Mouse (Mus musculus): ENCODE data around the gene Ptch2. TPM values are rescaled to one million over a fixed set of nuclear protein-coding genes. Genes with fewer than 3 reads are reported as not detected.
A peak's percentile ranks its signal among the peaks of the same experiment; 100 is the strongest.

Gene Ptch2
- total RNA-seq, 4 experiments from 2014 or later = 1.7 to 3.4 (median 2.2) TPM

DNA sequence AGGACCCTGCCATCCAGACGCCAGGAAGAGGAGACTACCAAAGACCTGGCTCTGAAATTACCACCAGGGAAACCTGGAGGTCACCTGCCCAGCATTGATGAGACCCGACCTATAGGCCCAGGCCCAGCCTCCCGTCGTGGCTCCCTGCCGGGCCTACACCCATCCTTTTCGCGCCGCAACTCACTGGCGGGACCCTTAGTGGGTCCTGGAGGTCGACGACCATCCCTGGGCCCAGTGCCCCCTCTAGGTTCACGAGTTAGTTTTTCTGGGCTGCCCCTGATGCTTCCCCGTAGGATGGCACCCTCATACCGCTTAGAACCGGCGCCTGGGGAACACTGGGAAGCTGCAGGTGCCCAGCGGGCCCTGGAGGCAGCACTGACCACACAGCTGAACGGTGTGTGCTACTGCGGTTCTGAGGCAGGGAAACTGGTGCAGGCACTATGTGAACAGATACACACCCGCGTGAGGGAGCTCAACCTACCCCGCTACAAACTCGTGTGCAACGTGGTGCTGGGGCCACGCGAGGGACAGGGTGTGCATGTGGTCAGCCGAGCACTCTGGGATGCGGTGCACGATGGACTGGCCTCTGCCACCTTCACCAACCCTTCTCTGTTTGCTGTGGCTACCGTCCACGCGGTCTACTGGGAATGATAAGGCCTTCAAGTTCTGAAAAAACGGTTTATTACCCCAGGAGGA is 32.3 kb downstream of the Ptch2 start:
- DNase-seq (ENCODE audit: low spot score in 2 of 2) = no peak

DNA sequence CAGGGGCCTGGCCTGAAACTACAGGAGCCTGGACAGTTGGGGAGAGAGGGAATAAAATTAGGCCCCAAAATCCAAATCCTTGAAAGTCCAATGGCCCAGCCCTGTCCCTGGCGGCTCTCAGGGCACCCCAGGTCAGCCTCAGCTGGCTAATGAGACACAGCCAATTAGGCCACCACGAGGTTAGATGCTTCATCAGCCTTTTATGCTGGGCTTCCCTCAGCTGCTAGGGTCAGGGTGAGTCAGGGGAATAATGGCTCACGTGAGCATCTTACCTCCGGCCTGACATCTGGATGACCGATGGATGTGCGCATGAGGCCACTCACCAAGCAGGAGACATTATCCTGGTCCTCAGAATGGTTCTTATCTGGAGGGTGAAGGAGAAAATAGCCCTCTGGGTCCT is 34.9 kb downstream of the Ptch2 start:
- no peak for DNase-seq (ENCODE audit: low spot score in 2 of 2)

DNA sequence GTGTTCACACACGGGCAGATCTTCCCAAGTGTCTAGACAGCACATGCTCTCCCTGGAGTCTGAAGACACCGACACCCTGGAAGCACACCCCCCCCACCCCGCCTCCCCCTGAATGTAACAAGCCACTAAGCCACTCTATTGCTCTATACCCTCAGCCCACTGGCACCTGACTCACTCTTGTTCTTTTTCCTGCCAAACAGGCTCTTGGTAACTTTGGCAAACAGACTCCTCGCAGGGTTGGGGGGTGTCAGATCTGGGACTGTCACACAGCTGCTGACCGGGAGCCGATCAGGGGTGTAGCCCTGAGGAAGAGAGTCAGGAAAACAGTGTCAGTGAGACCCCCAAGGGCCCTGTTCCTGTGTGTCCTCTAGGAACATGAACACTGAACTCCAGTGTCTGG is 35.3 kb downstream of the Ptch2 start:
- no peak for DNase-seq (ENCODE audit: low spot score in 2 of 2)

DNA sequence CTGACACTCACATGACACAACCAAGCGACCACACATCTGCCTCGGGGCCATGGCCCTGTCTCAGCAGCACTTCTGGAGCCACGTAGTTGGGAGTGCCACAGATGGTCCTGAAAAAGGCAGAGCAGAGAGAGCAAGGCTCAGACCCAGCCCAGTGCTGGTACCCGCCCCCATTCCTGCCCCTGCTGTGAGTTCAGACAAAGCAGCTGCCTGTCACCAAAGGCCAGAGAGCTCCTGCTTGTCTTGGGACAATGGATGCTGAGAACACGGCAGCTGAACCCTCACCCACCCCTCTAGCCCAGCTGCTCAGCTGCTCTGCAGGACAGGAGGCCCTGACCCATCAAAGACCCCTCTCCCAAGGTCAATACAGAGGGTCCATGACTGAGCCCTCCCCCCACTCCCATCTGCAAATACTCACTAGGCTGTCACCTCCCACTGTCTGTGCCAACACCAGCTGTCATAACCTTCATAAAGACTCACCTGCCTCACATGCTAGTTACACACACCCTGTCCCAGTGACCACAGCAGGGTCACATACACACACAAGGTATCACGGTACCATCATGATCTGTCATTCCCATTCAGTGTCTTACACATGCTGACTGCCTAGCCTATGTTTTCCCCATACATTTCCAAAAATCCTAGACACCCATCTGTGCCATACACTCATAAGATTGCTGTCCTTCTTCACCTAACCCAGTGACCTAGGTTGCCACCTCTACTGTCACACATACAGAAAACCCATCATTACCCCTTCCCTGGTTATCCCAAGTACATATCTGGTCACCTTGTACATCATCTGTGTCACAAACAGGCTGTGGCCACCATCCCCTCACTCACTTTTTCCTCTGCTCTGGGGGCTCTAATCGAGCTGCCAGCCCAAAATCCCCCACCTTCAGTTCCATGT is 36.3 kb downstream of the Ptch2 start:
- DNase-seq (ENCODE audit: low spot score in 2 of 2) = no peak

DNA sequence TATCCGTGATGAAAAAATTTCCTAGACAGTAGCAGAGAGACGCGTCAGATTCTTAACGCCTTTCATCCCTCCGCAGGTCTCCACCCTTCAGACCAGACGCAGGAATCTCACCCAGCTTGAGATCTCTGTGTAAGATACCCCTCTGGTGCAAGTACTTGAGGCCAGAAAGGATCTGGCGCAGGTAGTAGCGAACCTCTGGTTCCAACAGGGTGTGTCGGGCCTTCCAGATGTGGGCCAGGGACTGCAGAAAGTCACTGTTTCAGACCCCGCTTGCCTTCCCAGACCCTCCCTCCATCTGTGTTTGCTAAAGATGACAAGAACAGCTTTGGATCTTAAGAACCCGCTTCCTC is 36.9 kb downstream of the Ptch2 start:
- DNase-seq (ENCODE audit: low spot score in 2 of 2) = no peak

DNA sequence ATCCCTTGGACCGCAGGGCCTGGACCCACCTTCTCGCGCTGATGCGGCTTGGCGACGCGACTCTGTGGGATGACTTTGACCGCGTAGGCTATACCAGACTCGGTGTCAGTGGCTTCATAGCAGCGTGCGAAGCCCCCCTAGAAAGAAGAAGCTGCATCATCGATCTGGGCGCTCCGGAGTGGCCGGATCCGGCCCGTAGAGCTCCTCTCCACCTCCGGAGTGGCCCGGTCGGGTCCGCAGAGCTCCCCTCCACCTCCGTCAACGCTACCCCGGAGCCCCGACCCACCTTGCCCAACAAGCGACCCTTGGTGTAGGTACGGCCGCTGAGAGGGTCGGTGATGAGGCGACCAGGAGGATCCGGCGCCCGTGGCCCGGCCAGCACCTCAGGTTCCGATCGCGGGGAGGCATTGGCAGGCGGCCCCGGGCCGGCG is 37.5 kb downstream of the Ptch2 start:
- no peak for DNase-seq (ENCODE audit: low spot score in 2 of 2)

DNA sequence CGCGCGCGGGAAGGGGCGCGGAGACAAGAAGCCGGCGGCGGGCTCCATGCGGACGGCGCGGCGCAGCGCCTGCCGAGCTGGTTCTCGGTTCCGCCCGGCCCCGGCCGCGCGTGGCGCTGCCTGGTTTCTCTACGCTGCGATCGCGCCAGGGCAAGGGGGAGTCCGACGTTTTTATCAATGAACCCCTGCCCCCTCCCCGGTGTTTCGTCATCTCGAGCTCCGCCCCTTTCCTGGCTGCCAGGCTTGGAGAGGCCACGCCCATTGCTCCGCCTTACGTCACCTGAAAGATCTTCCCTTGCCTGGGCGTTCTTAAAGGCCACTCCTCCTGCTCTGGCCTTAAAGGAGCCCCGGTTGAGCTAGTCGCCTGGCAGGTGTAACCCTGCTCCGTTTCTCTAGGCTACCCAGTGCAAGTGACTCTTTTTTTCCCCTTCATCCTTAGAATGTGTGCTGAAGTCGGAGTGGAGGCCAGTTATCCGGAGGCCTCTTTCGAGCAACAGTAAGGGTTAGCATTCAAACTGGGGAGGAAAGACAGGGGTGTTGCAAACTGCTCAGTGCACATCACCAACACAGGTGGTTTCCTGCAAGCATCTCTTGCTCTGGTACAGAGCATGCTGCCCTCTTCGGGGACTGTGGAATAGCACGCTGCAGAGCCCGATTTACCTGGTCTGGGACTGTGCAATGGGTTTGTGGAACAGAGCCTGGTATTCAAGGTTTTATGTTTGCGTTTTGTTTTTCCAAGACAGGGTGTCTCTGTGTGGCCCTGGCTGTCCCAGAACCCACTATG is 38.1 kb downstream of the Ptch2 start, which contains the start of gene Plk3:
Gene Plk3 (minus strand): TSS at position 147 of the 784 bp plus-strand sequence.
- peak; percentile 97 for DNase-seq (ENCODE audit: low spot score in 2 of 2)

DNA sequence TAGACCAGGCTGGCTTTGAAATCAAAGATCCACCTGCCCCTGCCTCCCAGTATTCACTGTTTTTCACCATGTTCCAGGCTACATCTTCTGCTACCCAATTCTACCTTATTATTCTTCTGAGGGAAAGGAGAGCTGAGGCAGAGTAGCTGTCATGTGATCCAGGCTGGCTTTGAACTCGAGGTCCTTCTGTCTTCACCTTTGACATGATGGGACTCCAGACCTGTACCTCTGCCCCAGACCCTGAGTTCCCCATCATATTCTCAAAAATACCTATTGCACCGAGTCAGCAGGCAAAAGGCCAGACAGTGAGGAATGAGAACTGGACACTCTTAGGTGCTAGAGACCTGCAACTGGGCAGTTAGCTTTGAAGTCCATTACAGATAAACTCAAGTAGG is 38.7 kb downstream of the Ptch2 start:
- DNase-seq (ENCODE audit: low spot score in 2 of 2) = no peak

DNA sequence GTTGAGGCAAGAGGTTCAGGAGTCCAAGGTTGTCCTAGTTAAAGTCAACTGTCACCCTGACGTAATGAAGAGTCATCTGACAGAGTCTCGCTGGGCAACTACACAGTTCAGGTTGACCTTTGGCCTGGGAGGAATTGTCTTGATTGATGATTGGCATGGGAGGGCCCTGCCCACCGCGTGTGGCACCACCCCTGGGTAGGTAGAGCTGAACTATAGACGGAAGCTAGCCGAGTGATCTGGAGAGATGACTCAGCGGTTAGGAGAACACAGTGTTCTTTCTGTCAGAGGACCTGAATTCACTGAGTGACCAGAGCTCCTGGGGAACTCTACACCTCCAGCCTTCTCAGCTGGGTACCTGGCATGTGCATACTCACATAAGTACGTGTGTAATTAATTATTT is 40.2 kb downstream of the Ptch2 start:
- DNase-seq (ENCODE audit: low spot score in 2 of 2) = no peak

DNA sequence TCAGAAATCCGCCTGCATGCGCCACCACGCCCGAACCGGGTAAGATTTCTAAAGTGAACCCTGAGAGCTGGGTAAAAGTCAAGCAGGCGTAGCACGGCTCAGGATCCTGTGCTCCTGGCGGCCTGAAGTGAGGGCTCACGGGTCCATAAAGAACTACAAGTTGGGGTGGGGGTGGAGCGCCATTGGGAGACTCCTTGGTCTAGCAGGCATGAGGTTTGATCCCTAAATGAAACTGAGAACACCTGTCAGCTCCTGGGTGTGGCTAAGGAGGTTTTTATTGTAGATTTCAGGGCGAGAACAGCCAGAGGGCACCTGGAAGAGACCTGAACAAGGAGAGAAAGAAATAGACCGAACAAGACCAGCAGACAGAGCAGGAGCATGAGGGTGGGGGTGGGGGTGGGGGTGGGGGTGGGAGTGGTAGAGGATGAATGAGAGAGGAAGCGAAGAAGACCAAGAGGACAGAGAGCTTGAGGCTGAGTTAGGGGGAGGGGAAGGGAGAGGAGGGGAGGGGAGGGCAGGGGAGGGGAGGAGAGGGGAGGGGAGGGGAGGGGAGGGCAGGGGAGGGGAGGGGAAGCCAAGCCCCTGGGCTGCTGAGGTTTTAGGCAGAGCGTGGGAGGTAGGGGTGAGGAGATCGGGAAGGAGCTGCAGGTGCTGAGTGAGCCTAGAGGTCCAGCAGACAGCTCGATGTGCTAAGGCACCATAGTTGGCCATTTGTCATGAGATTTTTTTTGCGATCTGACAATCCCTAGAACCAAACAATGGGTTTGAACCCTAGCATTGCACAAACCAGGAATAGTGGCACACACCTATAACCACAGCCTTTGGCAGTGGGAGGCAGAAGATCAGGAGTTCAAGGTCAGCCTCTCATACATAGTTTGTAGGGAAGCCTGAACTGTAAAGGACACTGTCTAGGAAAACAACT is 42.7 kb downstream of the Ptch2 start:
- DNase-seq (ENCODE audit: low spot score in 2 of 2) = no peak

DNA sequence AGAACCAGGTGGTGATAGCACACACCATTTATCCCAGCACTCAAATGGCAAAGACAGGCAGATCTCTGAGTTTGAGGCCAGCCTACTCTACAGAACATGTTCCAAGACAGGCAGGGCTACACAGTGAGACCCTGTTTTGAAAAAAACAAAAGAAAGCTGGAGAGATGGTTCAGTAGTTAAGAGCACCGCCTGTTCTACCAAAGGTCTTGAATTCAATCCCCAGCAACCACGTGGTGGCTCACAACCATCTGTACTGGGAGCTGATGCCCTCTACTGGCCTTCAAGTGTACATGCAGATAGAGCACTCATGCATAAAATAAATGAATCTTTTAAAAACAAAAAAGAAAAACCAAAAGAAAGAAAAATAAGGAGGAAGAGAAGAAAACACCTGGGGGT is 43.3 kb downstream of the Ptch2 start:
- no peak for DNase-seq (ENCODE audit: low spot score in 2 of 2)

DNA sequence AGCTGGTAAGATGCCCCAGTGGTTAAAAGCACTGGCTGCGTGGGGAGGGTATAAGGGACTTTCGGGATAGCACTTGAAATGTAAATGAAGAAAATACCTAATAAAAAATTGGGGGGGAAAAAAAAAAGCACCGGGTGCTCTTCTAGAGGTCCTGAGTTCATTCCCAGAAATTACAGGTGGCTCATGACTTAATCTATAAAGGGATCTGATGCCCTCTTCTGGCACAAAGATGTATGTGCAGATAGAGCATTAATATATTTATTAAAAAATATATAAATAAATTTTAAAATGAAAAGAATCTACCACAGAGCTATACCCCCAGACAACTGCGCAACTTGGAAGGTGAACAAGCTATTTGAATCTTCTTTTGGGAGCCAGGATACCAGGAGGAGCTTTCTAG is 44.7 kb downstream of the Ptch2 start:
- DNase-seq (ENCODE audit: low spot score in 2 of 2) = no peak

DNA sequence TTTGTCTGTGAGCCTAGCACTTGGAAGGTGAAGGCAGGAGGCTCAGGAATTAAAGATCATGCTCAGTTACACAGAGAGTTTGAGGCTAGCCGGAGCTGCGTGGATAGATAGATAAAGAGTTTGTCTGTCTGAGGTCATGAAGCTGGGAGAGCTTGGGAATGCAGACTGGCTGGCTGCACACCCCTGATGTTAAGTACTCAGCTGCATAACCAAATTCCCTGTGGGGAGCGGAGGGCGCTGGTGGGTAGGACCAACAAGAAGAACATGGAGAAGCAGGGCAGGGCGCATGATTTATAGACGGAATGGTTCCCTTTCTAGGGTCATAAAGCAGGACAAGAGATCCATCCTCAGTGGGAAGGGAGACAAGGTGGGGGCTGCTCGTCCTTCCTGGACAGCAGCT is 47.1 kb downstream of the Ptch2 start:
- no peak for DNase-seq (ENCODE audit: low spot score in 2 of 2)

DNA sequence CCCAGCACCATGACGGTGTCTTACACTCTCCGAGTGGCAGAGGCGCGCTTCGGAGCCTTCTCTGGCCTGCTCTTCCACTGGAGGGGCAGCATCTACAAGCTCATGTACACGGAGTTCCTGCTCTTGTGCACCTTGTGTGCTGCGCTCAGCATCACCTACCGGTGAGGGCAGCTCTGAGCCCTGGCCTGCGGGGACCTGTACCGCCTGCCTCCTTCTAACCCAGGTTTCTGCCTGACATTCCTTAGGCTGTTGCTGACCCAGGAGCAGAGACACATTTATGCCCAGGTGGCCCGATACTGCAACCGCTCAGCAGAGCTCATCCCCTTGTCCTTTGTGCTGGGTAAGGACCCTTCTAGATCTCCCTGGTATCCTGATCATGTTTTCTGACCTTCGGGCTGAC is 49.4 kb downstream of the Ptch2 start:
- no peak for DNase-seq (ENCODE audit: low spot score in 2 of 2)

DNA sequence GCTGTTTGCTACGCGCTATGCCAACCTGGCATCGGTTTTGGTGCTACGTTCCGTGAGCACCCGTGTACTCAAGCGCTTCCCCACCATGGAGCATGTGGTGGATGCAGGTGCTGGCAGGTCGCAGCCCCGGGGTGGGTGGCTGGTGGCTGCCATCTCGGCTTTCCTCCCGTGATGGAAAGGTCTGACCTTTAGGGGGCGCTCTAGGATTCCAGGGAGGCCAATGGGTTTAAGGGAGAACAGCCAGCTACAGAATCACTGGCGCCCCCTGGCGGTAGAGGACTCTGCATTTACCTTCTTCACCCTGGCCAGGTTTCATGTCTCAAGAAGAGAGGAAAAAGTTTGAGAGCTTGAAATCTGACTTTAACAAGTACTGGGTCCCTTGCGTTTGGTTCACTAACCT is 50.3 kb downstream of the Ptch2 start:
- peak; percentile 70 to 83 for DNase-seq (ENCODE audit: low spot score in 2 of 2)

DNA sequence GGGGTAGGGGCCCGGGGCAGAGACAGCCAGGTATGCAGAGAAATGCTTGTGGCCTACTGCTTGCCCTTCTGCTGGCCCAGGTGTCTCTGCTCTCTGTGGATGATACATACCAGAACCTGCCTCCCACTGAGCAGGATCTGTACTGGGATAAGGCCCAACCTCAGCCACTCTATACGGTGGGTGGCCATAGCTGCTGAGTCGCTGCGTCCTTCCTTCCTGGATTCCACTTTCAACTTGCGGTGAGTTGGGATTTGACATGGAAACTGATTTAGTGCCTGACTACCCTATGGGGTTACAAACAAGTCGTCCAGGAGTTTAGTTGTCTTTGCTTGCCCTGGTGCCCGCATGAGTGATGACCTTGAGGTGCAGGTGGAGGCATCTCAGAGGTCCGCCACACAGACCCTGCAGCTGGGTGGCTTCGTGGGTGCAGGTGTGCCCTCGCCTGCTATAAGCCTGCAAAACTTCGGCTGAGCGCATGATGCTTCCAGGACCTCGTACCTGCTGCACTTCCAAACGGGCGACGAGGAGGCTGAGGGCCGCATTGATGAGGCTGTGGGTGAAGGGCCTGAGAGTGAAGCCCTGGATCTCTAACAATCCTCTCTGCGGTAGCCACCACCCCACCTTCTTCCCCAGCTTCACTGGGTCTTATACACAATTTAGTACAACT is 52.3 kb downstream of the Ptch2 start:
- no peak for DNase-seq (ENCODE audit: low spot score in 2 of 2)

DNA sequence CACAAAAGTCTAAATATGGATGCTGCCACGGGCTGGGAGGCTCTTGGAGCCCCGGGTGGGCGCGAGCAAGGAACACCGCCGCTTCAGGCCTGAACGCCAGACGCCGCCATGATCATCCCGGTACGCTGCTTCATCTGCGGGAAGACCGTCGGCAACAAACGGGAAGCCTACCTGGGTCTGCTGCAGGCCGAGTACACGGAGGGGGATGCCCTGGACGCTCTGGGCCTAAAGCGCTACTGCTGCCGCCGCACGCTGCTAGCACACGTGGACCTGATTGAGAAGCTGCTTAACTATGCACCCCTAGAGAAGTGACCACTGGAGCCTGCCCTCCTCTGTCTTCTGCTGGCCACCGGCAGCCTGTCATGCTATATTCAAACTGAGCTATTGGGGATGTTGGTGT is 52.9 kb downstream of the Ptch2 start:
- DNase-seq (ENCODE audit: low spot score in 2 of 2) = no peak

DNA sequence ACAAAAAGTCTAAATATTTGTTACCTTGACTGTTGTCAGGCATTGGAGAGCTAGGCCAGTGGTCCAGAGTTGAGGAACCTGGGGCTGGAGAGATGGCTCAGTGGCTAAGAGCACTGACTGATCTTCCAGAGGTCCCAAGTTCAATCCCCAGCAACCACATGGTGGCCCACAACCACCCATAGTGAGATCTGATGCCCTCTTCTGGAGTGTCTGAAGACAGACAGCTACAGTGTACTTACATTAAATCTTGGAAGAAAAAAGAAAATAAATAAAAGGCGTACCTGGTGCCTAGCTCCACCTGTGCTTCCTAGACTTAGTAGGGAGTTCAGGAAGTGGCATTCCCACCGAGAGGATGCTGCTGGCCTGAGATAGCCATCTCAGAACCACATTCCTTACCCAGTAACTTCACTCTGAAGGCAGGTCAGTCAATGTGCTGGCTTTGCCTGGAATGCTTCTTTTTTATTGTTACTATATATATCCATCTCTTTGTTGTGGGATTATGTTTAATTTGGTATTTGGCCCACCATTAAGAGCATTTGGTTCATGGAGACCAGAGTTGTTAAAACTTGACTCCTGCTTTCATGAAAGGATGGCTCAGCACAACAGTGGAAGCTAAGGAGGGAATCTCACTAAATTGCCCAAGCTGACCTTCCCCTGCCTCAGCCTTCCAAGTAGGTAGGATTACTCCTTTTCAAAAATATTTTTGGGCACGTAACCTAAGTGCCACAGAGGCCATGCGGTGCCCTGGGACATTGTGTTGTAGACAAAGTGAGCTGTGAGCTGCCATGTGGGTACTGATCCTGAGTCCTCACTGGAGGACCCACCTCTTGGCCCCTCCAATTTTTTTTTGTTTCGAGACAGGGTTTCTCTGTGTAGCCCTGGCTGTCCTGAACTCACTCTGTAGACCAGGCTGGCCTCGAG is 53.7 kb downstream of the Ptch2 start:
- no peak for DNase-seq (ENCODE audit: low spot score in 2 of 2)

DNA sequence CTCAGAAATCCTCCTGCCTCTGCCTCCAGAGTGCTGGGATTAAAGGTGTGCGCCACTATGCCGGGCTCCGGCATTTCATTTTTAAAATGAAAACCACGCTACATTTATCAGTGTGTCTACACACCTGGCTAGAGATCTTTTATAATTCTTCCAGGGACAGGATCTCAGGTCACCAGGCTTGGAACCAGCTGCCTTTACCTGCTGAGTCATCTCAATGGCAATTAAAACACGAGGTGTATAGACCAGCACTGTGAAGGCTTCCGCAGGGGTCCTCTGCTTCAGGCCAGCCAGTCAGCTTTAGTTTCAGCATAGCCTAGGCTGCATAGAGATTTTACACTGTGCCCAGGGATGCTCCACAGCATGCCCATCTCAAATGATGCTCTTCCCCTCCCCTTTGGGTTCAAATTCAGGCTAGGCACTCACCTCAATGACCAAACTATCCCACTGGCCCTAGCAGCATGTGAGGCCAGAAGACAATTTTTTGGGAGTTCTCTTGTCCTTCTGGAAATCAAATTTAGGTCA is 54.4 kb downstream of the Ptch2 start:
- DNase-seq (ENCODE audit: low spot score in 2 of 2) = no peak
